Mouse (Mus musculus) heart, adult 8-10 months (tissue): Measurements from ENCODE around the gene Dscaml1. TPM values are rescaled to one million over a fixed set of nuclear protein-coding genes. Genes with fewer than 3 reads are reported as not detected.

ENCODE experiments used
- DNase-seq: peaks from one replicate; pipeline ENCODE4 v3.0.0; 2022; ENCODE audit warnings: low spot score
- total RNA-seq, 4 experiments: library from RNA; stranded (reverse); gene quantifications; 2 replicates each; pipeline ENCODE4 v1.2.4; 2022

Dscaml1 gene
- not detected for total RNA-seq

- DNase-seq = no peak
These were observed at the start of gene Dscaml1 for GRCm38 (mm10) chr9:45426456-45426855. Gene Dscaml1 (plus strand): TSS chr9:45426628.

- DNase-seq = no peak
These were observed 49.5 kb upstream of the Dscaml1 start for GRCm38 (mm10) chr9:45376883-45377282.

GRCm38 (mm10) chr9:45380411-45381251, 45.8 kb upstream of the Dscaml1 start:
- DNase-seq = no peak

- no peak for DNase-seq
These were observed 44.1 kb upstream of the Dscaml1 start for GRCm38 (mm10) chr9:45382336-45382735.

GRCm38 (mm10) chr9:45382834-45383233, 43.6 kb upstream of the Dscaml1 start:
- no peak for DNase-seq

GRCm38 (mm10) chr9:45383883-45384282, 42.5 kb upstream of the Dscaml1 start:
- no peak for DNase-seq

- DNase-seq = no peak
These were observed 39.7 kb upstream of the Dscaml1 start for GRCm38 (mm10) chr9:45386698-45387097.

- DNase-seq = peak; percentile 91
These were observed 37.9 kb upstream of the Dscaml1 start for GRCm38 (mm10) chr9:45388385-45388994.

GRCm38 (mm10) chr9:45389596-45389995, 36.8 kb upstream of the Dscaml1 start:
- DNase-seq = no peak

- DNase-seq = no peak
These were observed 35.1 kb upstream of the Dscaml1 start for GRCm38 (mm10) chr9:45391299-45391698.

GRCm38 (mm10) chr9:45395218-45395617, 31.2 kb upstream of the Dscaml1 start:
- no peak for DNase-seq

- DNase-seq = no peak
These were observed 30.6 kb upstream of the Dscaml1 start for GRCm38 (mm10) chr9:45395796-45396195.

GRCm38 (mm10) chr9:45398336-45398735, 28.1 kb upstream of the Dscaml1 start:
- no peak for DNase-seq

- no peak for DNase-seq
These were observed 27.0 kb upstream of the Dscaml1 start, which contains the start of gene Fxyd2 for GRCm38 (mm10) chr9:45399434-45399833. Gene Fxyd2 (plus strand): TSS chr9:45399669.

- DNase-seq = no peak
These were observed 24.6 kb upstream of the Dscaml1 start for GRCm38 (mm10) chr9:45401851-45402250.

GRCm38 (mm10) chr9:45402957-45403356, 23.5 kb upstream of the Dscaml1 start:
- DNase-seq = no peak

GRCm38 (mm10) chr9:45405694-45406093, 20.7 kb upstream of the Dscaml1 start:
- DNase-seq = no peak

- DNase-seq = no peak
These were observed 19.6 kb upstream of the Dscaml1 start for GRCm38 (mm10) chr9:45406808-45407207.

- DNase-seq = peak; percentile 70
These were observed 18.4 kb upstream of the Dscaml1 start for GRCm38 (mm10) chr9:45407706-45408675.

GRCm38 (mm10) chr9:45410193-45410592, 16.2 kb upstream of the Dscaml1 start:
- no peak for DNase-seq

GRCm38 (mm10) chr9:45410614-45411013, 15.8 kb upstream of the Dscaml1 start:
- DNase-seq = no peak

GRCm38 (mm10) chr9:45411111-45411510, 15.3 kb upstream of the Dscaml1 start:
- DNase-seq = no peak
